7 mouse cellular contexts compared by ENCODE assay signal in genomic region chr12:110846191-110846765, GRCm38 (mm10). TPM values are rescaled to one million over a fixed set of nuclear protein-coding genes. Genes with fewer than 3 reads are reported as not detected.
DNase-seq lines count a peak whose midpoint lies in the region; ATAC-seq lines count a peak whose summit lies in the region.

No protein-coding gene starts in this region.

- no peaks in the 10 kb centered on the region for H3K36me3 ChIP-seq in forebrain, embryonic 12.5 days (replicated peaks)
- H3K36me3 ChIP-seq in limb, embryonic 11.5 days (ENCODE audit: control insufficient read depth, insufficient read depth, low read length): no peaks in the 10 kb centered on the region

- ATAC-seq in forebrain, embryonic 12.5 days (ENCODE audit: low FRiP score): no peak
- no peak for ATAC-seq in limb, embryonic 11.5 days (ENCODE audit: insufficient number of reproducible peaks, low FRiP score, low TSS enrichment, low read depth)

- peak; percentile 36 for DNase-seq in left cerebral cortex, postnatal 4 days
- no peak for DNase-seq in left cerebral cortex, postnatal 14 days (ENCODE audit: low spot score in 2 of 2)
- DNase-seq in limb, embryonic 11.5 days (ENCODE audit: low spot score): no peak
- DNase-seq in retina, embryonic 14.5 days (ENCODE audit: low spot score): peak; percentile 27
- DNase-seq in adrenal gland, adult 8-10 months: no peak
- no peak for DNase-seq in layer of hippocampus, adult 18-20 months (ENCODE audit: low spot score in 2 of 2)

- H3K9ac ChIP-seq in forebrain, embryonic 12.5 days: 0 out of 2 replicates have a peak overlapping the region, but pooled peaks have one; percentile 47
- no peak overlapping the region for H3K9ac ChIP-seq in limb, embryonic 11.5 days (ENCODE audit: low read length)

- WGBS in forebrain, embryonic 12.5 days: 70% methylated on average over 6 of the region's 6 CpGs
- WGBS in limb, embryonic 11.5 days: 71% methylated on average over 6 of the region's 6 CpGs

- H3K4me2 ChIP-seq in forebrain, embryonic 12.5 days: peak overlapping the region; percentile 61
- H3K4me2 ChIP-seq in limb, embryonic 11.5 days (ENCODE audit: low read depth, severe bottlenecking): peak overlapping the region; percentile 66

- intact Hi-C loops in left cerebral cortex, postnatal 4 days (cut with DNase I): loop anchor here (10.0 kb wide), 2 partner anchors 111 to 231 kb away; partner anchors contain the start of gene Wdr20
- intact Hi-C loops in left cerebral cortex, postnatal 14 days (cut with DNase I): no loop called here

- H3K9me3 ChIP-seq in forebrain, embryonic 12.5 days: no peaks in the 10 kb centered on the region
- no peaks in the 10 kb centered on the region for H3K9me3 ChIP-seq in limb, embryonic 11.5 days (ENCODE audit: control insufficient read depth, low read length)

- 0 out of 2 replicates have a peak overlapping the region, but pooled peaks have one; percentile 21 for H3K27ac ChIP-seq in forebrain, embryonic 12.5 days
- H3K27ac ChIP-seq in limb, embryonic 11.5 days (replicated peaks; ENCODE audit: low read depth, low read length): no peak overlapping the region

- peak overlapping the region; percentile 45 for H3K4me3 ChIP-seq in forebrain, embryonic 12.5 days (replicated peaks)
- H3K4me3 ChIP-seq in limb, embryonic 11.5 days (ENCODE audit: low read depth, low read length): no peak overlapping the region; the same call in 1 of the 2 replicates

- H3K4me1 ChIP-seq in forebrain, embryonic 12.5 days: peaks cover 40% of the 10 kb centered on the region
- H3K4me1 ChIP-seq in limb, embryonic 11.5 days (ENCODE audit: control insufficient read depth, insufficient read depth, low read length): peaks cover 4% of the 10 kb centered on the region; the same call in 1 of the 2 replicates

- H3K27me3 ChIP-seq in forebrain, embryonic 12.5 days: peaks cover 51% of the 10 kb centered on the region
- H3K27me3 ChIP-seq in limb, embryonic 11.5 days (ENCODE audit: control insufficient read depth, insufficient read depth, low read length): peaks cover 17% of the 10 kb centered on the region; the same call in 1 of the 2 replicates

RNA-seq across cellular contexts. Expression of gene Zfp839, which starts 3.8 kb away (rescaled TPM):
- total RNA-seq in left cerebral cortex, postnatal 4 days (2021): 1 to 10 TPM; 7.5 to 9.2 TPM
- 1 to 10 TPM; 9.1 to 9.6 TPM for total RNA-seq in left cerebral cortex, postnatal 14 days (2021)
- polyA plus RNA-seq in forebrain, embryonic 12.5 days (2016; fragmentation: Nextera tagmentation; extraction: Ambion mirVana): 4.8 and 5.0 TPM in 2 replicates
- polyA plus RNA-seq in limb, embryonic 11.5 days (2014; fragmentation: Nextera tagmentation; extraction: Ambion mirVana): 4.3 and 4.8 TPM in 2 replicates
- 10 to 100 TPM; 15.5 to 22.4 (median 18.4) TPM for total RNA-seq in adrenal gland, adult 8-10 months (2022)
- 10 to 100 TPM; 10.4 to 11.4 TPM for total RNA-seq in layer of hippocampus, adult 18-20 months (2021)

RNA-seq across cellular contexts. Expression of gene Mok, which starts 5.5 kb away (rescaled TPM):
- 10 to 100 TPM; 13.2 to 16.5 TPM for total RNA-seq in left cerebral cortex, postnatal 4 days (2021)
- 10 to 100 TPM; 10.7 to 12.8 TPM for total RNA-seq in left cerebral cortex, postnatal 14 days (2021)
- 11.4 and 11.6 TPM in 2 replicates for polyA plus RNA-seq in forebrain, embryonic 12.5 days (2016; fragmentation: Nextera tagmentation; extraction: Ambion mirVana)
- polyA plus RNA-seq in limb, embryonic 11.5 days (2014; fragmentation: Nextera tagmentation; extraction: Ambion mirVana): 5.9 and 7.1 TPM in 2 replicates
- 1 to 10 TPM; 1.4 to 3.7 (median 2.5) TPM for total RNA-seq in adrenal gland, adult 8-10 months (2022)
- 10 to 100 TPM in 1 of 2 experiments, 1 to 10 TPM in 1; 9.6 to 11.9 TPM for total RNA-seq in layer of hippocampus, adult 18-20 months (2021)

RNA-seq across cellular contexts. Expression of gene Cinp, which starts 42.7 kb away (rescaled TPM):
- 10 to 100 TPM; 64.9 to 65.8 TPM for total RNA-seq in left cerebral cortex, postnatal 4 days (2021)
- total RNA-seq in left cerebral cortex, postnatal 14 days (2021): 100 to 1,000 TPM; 107 to 124 TPM
- polyA plus RNA-seq in forebrain, embryonic 12.5 days (2016; fragmentation: Nextera tagmentation; extraction: Ambion mirVana): 67.3 and 77.2 TPM in 2 replicates
- 83.2 and 84.8 TPM in 2 replicates for polyA plus RNA-seq in limb, embryonic 11.5 days (2014; fragmentation: Nextera tagmentation; extraction: Ambion mirVana)
- total RNA-seq in adrenal gland, adult 8-10 months (2022): 10 to 100 TPM; 37.4 to 39.6 (median 38.6) TPM
- 10 to 100 TPM; 52.6 to 59.9 TPM for total RNA-seq in layer of hippocampus, adult 18-20 months (2021)

RNA-seq across cellular contexts. Expression of gene Tecpr2, which starts 42.8 kb away (rescaled TPM):
- 10 to 100 TPM; 29.8 to 30.7 TPM for total RNA-seq in left cerebral cortex, postnatal 4 days (2021)
- 10 to 100 TPM; 42.6 to 45.2 TPM for total RNA-seq in left cerebral cortex, postnatal 14 days (2021)
- 8.3 and 8.8 TPM in 2 replicates for polyA plus RNA-seq in forebrain, embryonic 12.5 days (2016; fragmentation: Nextera tagmentation; extraction: Ambion mirVana)
- 4.2 and 4.9 TPM in 2 replicates for polyA plus RNA-seq in limb, embryonic 11.5 days (2014; fragmentation: Nextera tagmentation; extraction: Ambion mirVana)
- total RNA-seq in adrenal gland, adult 8-10 months (2022): 10 to 100 TPM; 10.1 to 16.4 (median 12.9) TPM
- total RNA-seq in layer of hippocampus, adult 18-20 months (2021): 10 to 100 TPM; 41.1 to 42.3 TPM

Comparison
In these comparisons a context has a peak if more than half of its experiments do, and no peak if none do; other contexts are left out.
1. DNase-seq: peak in left cerebral cortex, postnatal 4 days (single experiment) and retina, embryonic 14.5 days (single experiment); none in left cerebral cortex, postnatal 14 days (0 of 2), limb, embryonic 11.5 days (single experiment), adrenal gland, adult 8-10 months (single experiment) and layer of hippocampus, adult 18-20 months (0 of 2).